Mouse (Mus musculus): ENCODE data around the gene Pes1.

GRCm38 (mm10) chr11:3999547-3999946, 35.8 kb downstream of the Pes1 start:
- TF ChIP-seq EP300 (IDR thresholded peaks at IDR 0.05; ENCODE audit: low read depth) (no peak), CTCF (IDR thresholded peaks at IDR 0.05; ENCODE audit: low read depth) (no peak)

All from heart, postnatal 0 days (tissue).